Mouse (Mus musculus) forebrain, embryonic 15.5 days (tissue): ENCODE results near the gene Mras. TPM values are rescaled to one million over a fixed set of nuclear protein-coding genes. Genes with fewer than 3 reads are reported as not detected.

Experiments used
- ATAC-seq: fragments of 200-750 bp; cut with Nextera tagmentation; replicated peaks from 2 replicates; pipeline ENCODE4 v1.8.0; 2017; ENCODE audit warnings: mild to moderate bottlenecking, moderate TSS enrichment, moderate library complexity
- H3K27ac ChIP-seq: fragments of 300-500 bp; sonication (generic); replicated peaks from 2 replicates; pipeline ENCODE4 v1.5.1; 2015; ENCODE audit warnings: mild to moderate bottlenecking, inconsistent platforms
- H3K27me3 ChIP-seq: fragments of 300-500 bp; sonication (generic); 2 replicates; pipeline ENCODE4 v1.6.1; 2015; ENCODE audit warnings: inconsistent platforms
- H3K36me3 ChIP-seq: fragments of 300-500 bp; sonication (generic); 2 replicates; pipeline ENCODE4 v1.6.1; 2015; ENCODE audit warnings: mild to moderate bottlenecking, inconsistent platforms
- H3K4me1 ChIP-seq: fragments of 300-500 bp; sonication (generic); 2 replicates; pipeline ENCODE4 v1.6.1; 2015; ENCODE audit warnings: inconsistent platforms
- H3K4me2 ChIP-seq: fragments of 300-500 bp; sonication (generic); replicated peaks from 2 replicates; pipeline ENCODE4 v1.6.1; 2015; ENCODE audit warnings: mild to moderate bottlenecking, inconsistent platforms
- H3K4me3 ChIP-seq: fragments of 300-500 bp; sonication (generic); 2 replicates; pipeline ENCODE4 v1.5.1; 2015; ENCODE audit warnings: mild to moderate bottlenecking, inconsistent platforms
- H3K9ac ChIP-seq: fragments of 300-500 bp; sonication (generic); replicated peaks from 2 replicates; pipeline ENCODE4 v1.6.1; 2015; ENCODE audit warnings: mild to moderate bottlenecking, inconsistent platforms
- H3K9me3 ChIP-seq: fragments of 300-500 bp; sonication (generic); 2 replicates; pipeline ENCODE4 v1.6.1; 2016; ENCODE audit warnings: inconsistent platforms
- WGBS: fragments of 180-500 bp; shearing (Covaris S2); methylation state at CpG from one replicate; pipeline ENCODE4 v1.1.7; 2015; ENCODE audit warnings: mixed read lengths; 5-methylcytosine and 5-hydroxymethylcytosine counted together
- polyA plus RNA-seq: library from polyadenylated mRNA; unstranded; fragments of >200 nt; fragmentation: Nextera tagmentation; extraction: Ambion mirVana; gene quantifications from 2 replicates; pipeline ENCODE4 v1.2.1, GENCODE M21; 2015

Mras gene
- polyA plus RNA-seq, 1 experiment from 2014 or later, result 58.8 TPM

DNA sequence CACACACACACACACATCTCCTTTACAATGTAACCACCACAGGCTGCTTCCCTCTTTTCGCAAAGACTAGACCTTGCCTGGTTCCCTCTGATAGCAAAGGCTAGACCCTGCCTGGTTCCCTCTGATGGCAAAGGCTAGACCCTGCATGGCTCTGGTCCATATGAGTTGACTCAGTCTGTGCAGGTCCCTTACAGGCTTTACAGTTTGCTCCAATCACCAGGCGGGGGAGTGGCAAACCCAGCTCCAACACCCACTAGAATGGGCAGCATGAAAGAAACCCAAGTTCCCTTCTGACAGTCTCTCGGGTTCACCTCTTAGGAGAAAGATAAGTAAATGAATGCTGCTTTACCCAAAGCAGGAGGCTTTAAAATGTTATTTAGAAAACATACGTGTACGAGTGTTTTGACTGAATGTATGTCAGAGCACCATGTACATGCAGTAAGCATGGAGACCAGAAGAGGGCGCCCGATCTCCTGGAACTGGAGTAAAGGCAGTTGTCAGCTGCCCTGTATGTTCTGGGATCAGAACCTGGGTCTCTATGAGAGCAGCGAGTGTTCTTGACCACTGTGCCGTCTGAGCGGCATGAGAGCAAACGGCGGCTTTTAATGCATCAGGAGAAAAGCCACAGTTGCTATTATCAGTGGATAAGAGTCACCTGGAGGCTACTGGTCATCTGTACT, 21.5 kb upstream of the Mras start:
- Histone ChIP-seq H3K36me3 (no peaks in the 10 kb centered on the region), H3K4me3 (no peak overlapping the region), H3K27me3 (no peaks in the 10 kb centered on the region), H3K9ac (no peak overlapping the region), H3K9me3 (no peaks in the 10 kb centered on the region), H3K4me1 (no peaks in the 10 kb centered on the region), H3K27ac (no peak overlapping the region), H3K4me2 (no peak overlapping the region)
- 40% methylated on average over 12 of the region's 12 CpGs for WGBS
- no peak for ATAC-seq

DNA sequence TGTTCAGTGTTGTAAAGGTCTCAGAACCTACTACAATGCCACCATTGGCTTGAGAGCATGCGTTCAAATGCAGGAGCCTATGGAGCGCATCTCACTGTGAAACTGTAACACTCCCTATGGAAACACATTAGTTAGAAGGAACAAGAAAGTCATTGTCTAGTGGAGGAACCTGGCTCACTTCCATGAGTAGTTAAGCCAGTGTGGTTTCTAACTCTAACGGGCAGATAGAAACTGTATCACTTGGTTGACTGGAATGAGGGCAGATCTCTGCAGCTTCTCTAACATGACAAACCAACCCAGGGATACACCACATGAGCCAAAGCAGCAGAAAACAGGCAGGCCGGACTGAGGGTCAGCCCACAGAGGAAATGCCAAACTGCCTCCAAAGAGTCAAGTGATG, 17.0 kb upstream of the Mras start:
- ATAC-seq, result no peak
- WGBS, result 68% methylated on average over 4 of the region's 4 CpGs

DNA sequence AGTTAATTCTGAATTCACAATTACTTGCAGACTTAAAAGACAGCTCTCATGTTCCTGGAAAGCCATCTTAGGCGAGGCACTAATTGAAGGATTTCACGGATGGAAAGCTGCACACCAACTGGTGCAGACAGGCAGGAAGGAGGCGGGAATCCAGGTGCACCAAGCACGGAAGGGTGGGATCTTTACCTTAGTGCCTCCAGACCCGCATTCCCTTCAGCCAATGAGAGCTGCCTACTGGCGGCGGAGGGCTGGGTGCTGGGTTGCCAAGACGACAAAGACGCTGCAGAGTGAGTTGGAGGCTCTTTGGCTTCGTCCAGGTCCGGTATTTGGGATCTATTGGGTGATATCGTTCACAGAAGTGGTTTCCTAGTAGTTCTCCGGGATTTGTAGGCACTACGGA, 14.0 kb upstream of the Mras start, which contains the start of gene Nme9:
Gene Nme9, plus strand, starts transcription at position 315 of the 400 bp plus-strand sequence.
- 8% methylated on average over 14 of the region's 14 CpGs for WGBS
- H3K27me3 ChIP-seq, result peaks cover 13% of the 10 kb centered on the region; the same call in 1 of the 2 replicates
- no peak within 1 kb of the TSS for H3K9ac ChIP-seq
- peaks cover 4% of the 10 kb centered on the region; the same call in 1 of the 2 replicates for H3K4me1 ChIP-seq
- H3K36me3 ChIP-seq, result no peaks in the 10 kb centered on the region
- no peak for ATAC-seq
- H3K9me3 ChIP-seq, result no peaks in the 10 kb centered on the region
- no peak within 1 kb of the TSS for H3K4me3 ChIP-seq
- no peak within 1 kb of the TSS for H3K27ac ChIP-seq
- H3K4me2 ChIP-seq, result peak within 1 kb of the TSS; percentile 6; the same call in 1 of the 2 replicates

More for the DNA sequence above, 17.0 kb upstream of the Mras start:
- Histone ChIP-seq H3K27me3 (peaks cover 13% of the 10 kb centered on the region; the same call in 1 of the 2 replicates), H3K9ac (no peak overlapping the region), H3K4me1 (peaks cover 4% of the 10 kb centered on the region; the same call in 1 of the 2 replicates), H3K4me3 (no peak overlapping the region), H3K36me3 (no peaks in the 10 kb centered on the region), H3K9me3 (no peaks in the 10 kb centered on the region), H3K27ac (no peak overlapping the region), H3K4me2 (no peak overlapping the region)

DNA sequence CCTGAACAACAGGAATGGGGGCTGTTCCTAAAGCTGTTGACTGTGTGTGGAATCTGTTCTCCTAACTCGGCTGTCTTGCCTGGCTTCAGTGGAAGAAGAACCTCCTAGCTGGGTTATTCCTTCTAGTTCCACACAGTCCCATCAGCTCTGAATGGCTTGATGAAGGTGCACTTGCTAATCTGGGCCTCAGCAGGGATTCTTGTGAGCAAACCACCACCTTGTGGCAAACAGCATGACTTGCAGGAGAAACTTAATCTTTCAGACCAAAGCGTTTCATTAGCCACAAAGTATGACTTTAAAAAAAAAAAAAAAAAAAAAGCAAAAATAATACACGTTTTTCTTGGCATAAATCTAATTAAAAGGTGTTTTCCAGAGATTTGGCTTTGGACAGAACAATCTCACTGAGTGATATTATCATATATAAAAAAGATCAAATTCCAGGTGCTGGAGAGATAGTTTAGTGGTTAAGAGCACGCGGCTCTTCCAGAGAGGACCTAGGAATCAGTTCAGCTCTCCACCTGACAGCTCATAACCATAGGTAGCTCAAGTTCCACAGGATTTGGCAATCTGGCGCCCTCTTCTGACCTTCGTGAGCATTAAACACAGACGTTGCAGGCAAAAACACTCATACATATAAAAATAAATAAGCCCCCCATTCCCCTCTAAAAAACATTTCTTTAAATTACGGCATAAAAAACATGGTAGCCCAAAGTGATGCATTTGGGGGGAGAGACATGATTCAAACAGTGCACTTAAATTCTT, 12.9 kb upstream of the Mras start:
- Histone ChIP-seq H3K9me3 (no peaks in the 10 kb centered on the region), H3K4me3 (no peak overlapping the region), H3K27me3 (peaks cover 13% of the 10 kb centered on the region; the same call in 1 of the 2 replicates), H3K36me3 (no peaks in the 10 kb centered on the region), H3K4me2 (no peak overlapping the region), H3K27ac (no peak overlapping the region), H3K9ac (no peak overlapping the region), H3K4me1 (peaks cover 4% of the 10 kb centered on the region; the same call in 1 of the 2 replicates)
- ATAC-seq, result no peak; the same call in 1 of the 2 replicates
- WGBS, result 52% methylated on average over 9 of the region's 9 CpGs

DNA sequence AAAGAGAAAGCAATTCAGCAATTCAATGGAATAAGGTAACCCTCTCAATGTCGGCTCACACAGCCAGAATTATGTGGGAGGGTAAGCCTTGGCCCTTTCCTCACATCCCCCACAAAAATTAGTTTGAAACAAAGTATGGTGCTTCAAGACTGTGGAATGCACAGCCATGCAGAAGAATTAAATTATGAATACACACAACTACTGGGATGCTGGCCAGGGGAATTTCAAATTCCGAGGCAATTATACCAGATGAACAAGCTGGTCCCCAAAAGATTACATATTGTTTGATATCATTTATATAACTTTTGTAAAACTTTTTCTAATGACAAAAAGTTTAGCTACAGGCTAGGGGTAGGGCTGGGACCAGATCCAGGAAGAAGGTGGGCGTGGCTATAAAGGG, 10.1 kb upstream of the Mras start:
- Histone ChIP-seq H3K9me3 (no peaks in the 10 kb centered on the region), H3K4me3 (no peak overlapping the region), H3K4me2 (no peak overlapping the region), H3K4me1 (peaks cover 4% of the 10 kb centered on the region; the same call in 1 of the 2 replicates), H3K9ac (no peak overlapping the region), H3K27me3 (peaks cover 8% of the 10 kb centered on the region; the same call in 1 of the 2 replicates), H3K36me3 (no peaks in the 10 kb centered on the region), H3K27ac (no peak overlapping the region)
- WGBS, result 42% methylated on average over 3 of the region's 3 CpGs
- ATAC-seq, result no peak

DNA sequence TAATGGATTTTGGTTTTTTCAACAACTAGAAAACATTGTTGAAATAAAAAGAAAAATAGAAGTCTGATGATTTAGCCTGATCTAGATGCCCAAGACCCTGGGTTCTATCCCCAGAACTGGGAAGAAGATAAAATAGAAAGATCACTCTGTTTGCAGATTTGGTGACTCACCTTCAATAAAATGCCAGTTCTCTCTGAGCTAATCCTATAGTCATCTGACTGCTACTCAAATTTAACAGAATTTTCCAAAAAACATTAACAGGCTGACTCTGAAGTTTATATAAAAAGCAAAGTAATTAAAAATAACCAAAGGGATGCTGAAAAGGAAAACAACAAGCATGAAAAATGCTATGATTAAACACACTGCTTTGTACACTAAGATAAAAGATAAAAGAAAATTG, 9.1 kb upstream of the Mras start:
- Histone ChIP-seq H3K4me3 (no peak overlapping the region), H3K27ac (no peak overlapping the region), H3K4me2 (no peak overlapping the region), H3K9ac (no peak overlapping the region), H3K9me3 (no peaks in the 10 kb centered on the region), H3K4me1 (peaks cover 3% of the 10 kb centered on the region; the same call in 1 of the 2 replicates), H3K27me3 (peaks cover 3% of the 10 kb centered on the region; the same call in 1 of the 2 replicates), H3K36me3 (no peaks in the 10 kb centered on the region)
- no peak for ATAC-seq

DNA sequence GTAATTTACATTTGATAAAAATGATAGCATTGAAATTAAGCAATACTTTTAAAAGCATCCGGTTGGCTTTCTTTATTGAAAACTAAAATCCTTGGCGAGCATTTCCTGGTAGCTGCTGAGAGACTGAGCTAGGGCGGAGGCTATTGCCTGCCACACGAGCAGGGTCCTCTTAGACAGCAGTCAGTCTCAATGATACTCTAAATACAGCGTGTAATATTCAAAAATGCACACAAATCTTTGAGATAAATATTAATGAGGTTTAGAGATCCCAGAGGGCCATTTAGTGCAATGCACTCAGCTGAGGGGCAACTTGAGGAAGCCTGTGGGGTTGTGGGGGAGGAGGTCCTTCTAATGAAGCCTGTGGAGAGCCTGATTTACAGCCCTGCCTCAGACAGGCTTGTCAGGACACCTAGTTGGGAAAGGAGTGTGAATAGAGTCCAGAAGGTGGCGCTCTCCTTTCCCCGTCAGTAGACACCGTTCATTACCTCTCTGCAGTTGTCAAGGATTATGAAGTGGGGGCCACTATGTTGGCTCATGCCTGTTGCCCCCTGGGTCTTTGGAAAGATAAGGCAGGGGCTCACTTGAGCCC, 7.5 kb upstream of the Mras start:
- ATAC-seq, result 0 out of 2 replicates have a peak, but pooled peaks have one; percentile 18
- no peaks in the 10 kb centered on the region for H3K4me1 ChIP-seq
- H3K4me2 ChIP-seq, result no peak overlapping the region
- H3K9me3 ChIP-seq, result no peaks in the 10 kb centered on the region
- WGBS, result 35% methylated on average over 8 of the region's 8 CpGs
- H3K4me3 ChIP-seq, result no peak overlapping the region
- H3K27ac ChIP-seq, result no peak overlapping the region
- no peak overlapping the region for H3K9ac ChIP-seq
- H3K27me3 ChIP-seq, result no peaks in the 10 kb centered on the region
- H3K36me3 ChIP-seq, result no peaks in the 10 kb centered on the region

DNA sequence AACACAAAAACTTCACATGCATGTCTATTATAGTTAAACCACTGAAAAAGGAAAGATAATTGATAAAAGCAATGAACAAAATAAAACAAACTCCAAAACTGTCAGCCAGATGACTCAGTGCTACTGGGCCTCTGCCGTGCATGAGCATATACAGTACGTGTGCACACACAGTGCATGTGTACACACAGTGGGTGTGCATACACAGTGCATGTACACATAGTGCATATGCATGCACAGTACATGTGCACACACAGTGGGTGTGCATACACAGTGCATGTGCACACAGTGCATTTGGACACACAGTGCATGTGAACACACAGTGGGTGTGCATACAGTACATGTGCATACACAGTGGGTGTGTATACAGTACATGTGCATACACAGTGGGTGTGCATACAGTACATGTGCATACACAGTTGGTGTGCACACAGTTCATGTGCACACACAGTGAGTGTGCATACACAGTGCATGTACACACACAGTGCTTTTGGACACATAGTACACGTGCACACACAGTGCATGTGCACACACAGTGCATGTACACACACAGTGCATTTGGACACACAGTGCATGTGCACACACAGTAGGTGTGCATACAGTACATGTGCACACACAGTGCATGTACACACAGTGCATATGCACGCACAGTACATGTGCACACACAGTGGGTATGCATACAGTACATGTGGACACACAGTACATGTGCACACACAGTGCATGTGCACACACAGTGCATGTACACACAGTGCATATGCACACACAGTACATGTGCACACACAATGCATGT, 4.7 kb upstream of the Mras start:
- Histone ChIP-seq H3K9ac (no peak overlapping the region), H3K36me3 (no peaks in the 10 kb centered on the region), H3K4me1 (peaks cover 9% of the 10 kb centered on the region), H3K4me2 (no peak overlapping the region), H3K27ac (no peak overlapping the region), H3K27me3 (no peaks in the 10 kb centered on the region; the same call in 1 of the 2 replicates), H3K9me3 (no peaks in the 10 kb centered on the region), H3K4me3 (no peak overlapping the region)
- peak; percentile 44 for ATAC-seq
- 91% methylated on average over 4 of the region's 4 CpGs for WGBS

DNA sequence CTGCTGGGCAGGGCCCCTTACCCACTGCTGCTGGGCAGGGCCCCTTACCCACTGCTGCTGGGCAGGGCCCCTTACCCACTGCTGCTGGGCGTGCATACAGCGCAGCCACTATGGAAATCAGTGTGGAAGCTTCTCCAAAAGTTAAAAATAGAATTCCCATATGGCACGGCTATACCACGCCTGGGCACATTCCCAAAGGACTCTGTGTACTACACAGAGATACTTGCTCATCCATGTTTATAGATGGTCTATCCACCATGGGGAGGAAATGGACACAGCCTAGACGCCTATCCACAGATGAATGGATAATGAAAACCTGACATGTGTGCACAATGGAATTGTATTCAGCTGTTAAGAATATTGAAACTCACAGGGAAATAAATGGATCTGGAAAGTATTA, 3.8 kb upstream of the Mras start:
- no peak overlapping the region for H3K4me3 ChIP-seq
- H3K27ac ChIP-seq, result no peak overlapping the region
- no peaks in the 10 kb centered on the region; the same call in 1 of the 2 replicates for H3K27me3 ChIP-seq
- no peak overlapping the region for H3K4me2 ChIP-seq
- no peak for ATAC-seq
- H3K4me1 ChIP-seq, result peaks cover 10% of the 10 kb centered on the region
- H3K9ac ChIP-seq, result no peak overlapping the region
- H3K36me3 ChIP-seq, result no peaks in the 10 kb centered on the region
- 60% methylated on average over 5 of the region's 5 CpGs for WGBS
- no peaks in the 10 kb centered on the region for H3K9me3 ChIP-seq

DNA sequence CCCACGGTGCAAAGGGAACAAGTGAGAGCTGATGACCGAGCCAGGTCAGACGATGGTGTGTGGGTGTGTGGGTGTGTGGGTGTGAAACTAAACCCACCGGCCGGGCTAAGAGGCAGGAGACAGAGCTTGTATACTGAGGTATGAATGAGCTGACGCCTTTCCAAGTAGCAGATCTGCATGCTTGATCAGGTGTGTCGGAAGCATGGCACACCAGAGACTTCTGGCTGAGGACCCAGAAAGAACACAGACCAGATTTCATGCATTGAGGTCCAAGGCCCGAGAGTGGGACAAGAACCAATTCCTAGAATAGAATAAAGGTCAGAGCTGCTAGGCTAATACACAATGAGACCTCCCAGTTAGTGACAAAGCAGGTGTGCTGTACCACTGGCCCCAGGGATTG, 1.9 kb upstream of the Mras start:
- no peak overlapping the region for H3K4me2 ChIP-seq
- no peak for ATAC-seq
- no peak overlapping the region for H3K27ac ChIP-seq
- H3K9ac ChIP-seq, result no peak overlapping the region
- H3K9me3 ChIP-seq, result no peaks in the 10 kb centered on the region
- no peaks in the 10 kb centered on the region for H3K36me3 ChIP-seq
- 79% methylated on average over 8 of the region's 8 CpGs for WGBS
- peaks cover 28% of the 10 kb centered on the region for H3K4me1 ChIP-seq
- H3K4me3 ChIP-seq, result no peak overlapping the region
- no peaks in the 10 kb centered on the region; the same call in 1 of the 2 replicates for H3K27me3 ChIP-seq

DNA sequence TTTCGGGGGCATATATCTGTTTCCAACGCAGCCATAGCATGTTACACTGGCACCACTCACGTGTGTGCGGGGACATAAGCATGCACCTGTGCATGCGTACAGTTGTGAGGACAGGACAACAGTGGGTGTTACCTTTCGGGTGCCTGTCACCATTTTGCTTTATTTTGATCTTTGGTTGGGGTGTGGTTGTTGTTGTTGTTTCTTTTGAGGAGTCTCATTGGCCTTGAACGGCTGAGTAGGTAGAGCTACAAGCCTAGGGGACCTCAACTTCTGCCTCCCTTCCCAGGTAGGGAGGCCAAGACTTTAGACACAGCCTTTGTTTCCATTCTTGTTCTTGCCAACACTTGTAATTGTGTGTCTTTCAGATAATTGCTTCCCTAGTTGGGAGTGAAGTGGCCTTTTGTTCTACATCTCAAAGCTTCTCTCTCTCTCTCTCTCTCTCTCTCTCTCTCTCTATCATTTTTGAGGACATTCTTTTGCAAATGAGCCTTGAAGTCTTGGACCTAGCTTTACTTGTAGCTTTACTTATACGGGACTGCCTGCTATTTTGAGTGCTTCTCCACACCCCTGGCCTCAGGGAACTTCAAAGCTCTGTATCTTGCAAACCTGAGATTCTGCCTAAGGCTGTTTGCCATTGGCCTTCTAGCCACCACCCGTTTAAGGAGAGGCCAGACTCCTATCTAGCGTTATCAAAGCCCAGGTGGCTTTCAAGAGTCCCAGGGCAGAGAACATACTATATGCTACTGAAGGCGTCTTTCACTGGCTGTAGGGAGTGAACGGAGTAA, 792 bp upstream of the Mras start:
- no peaks in the 10 kb centered on the region for H3K36me3 ChIP-seq
- no peak overlapping the region for H3K4me3 ChIP-seq
- 77% methylated on average over 12 of the region's 12 CpGs for WGBS
- no peak overlapping the region for H3K9ac ChIP-seq
- H3K9me3 ChIP-seq, result no peaks in the 10 kb centered on the region
- H3K27me3 ChIP-seq, result no peaks in the 10 kb centered on the region; the same call in 1 of the 2 replicates
- H3K27ac ChIP-seq, result no peak overlapping the region
- peaks cover 38% of the 10 kb centered on the region for H3K4me1 ChIP-seq
- no peak for ATAC-seq
- no peak overlapping the region for H3K4me2 ChIP-seq
